Mouse (Mus musculus): ENCODE data around the gene Dusp27. TPM values are rescaled to one million over a fixed set of nuclear protein-coding genes. Genes with fewer than 3 reads are reported as not detected.
"Not testable (repeated sequence)": the region's sequence is repeated elsewhere in the genome, so short reads cannot be mapped to it uniquely, and the experiment has no call there.

Dusp27 gene
- total RNA-seq, 2 experiments from 2014 or later = 0.23 to 0.58 TPM

DNA sequence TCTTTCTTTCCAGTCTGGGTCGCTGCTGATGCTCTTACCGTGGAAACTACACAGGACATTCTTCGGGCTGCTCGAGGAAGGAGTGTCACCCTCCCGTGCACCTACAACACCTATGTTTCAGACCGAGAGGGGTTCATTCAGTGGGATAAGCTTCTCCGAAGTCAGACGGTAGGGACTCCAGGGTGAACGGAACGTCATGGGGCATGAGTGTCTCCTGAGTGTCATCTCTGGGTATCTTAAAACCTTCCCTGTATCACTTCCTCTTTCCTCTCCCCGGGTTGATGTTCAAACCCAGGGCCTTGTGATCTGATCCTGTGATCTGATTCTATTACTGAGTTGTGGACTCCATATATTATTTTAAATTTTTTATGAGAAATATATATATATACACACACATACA is 18.9 kb upstream of the Dusp27 start:
- no peak for DNase-seq (ENCODE audit: low spot score in 2 of 2)

DNA sequence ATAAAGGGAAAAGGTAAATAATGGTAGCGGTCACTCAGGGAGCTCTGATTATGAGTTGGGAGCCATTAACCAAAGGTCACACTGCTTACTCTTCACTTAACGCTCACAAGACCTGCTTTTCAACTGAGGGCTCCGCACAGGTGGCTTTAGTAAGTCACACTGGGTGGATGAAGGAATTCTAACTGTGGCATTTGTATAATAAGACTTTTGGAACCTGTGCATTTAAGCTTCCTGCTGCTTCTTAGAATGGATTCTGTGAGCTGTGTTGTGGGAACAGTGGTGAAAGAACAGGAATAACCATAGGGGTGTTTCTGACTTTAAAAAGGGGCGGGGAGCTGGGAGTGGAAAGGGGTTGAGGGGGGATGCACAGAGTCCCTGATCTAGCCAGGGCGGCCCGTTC is 14.6 kb upstream of the Dusp27 start:
- no peak for DNase-seq (ENCODE audit: low spot score in 2 of 2)

DNA sequence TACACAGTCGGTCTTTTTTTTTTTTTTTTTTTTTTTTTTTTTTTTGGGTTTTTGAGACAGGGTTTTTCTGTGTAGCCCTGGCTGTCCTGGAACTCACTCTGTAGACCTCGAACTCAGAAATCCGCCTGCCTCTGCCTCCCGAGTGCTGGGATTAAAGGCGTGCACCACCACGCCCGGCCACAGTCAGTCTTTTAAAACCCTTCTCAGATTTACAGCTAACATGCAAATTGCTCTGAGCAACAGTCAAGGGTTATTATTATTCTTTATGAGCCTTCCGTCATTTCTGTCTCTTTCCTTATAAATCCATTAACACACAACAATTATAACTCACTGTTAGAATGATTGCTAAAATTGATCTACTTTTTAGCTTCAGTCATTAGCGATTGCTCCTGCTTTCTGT is 14.1 kb upstream of the Dusp27 start:
- not testable (repeated sequence) for DNase-seq (ENCODE audit: low spot score in 2 of 2)

DNA sequence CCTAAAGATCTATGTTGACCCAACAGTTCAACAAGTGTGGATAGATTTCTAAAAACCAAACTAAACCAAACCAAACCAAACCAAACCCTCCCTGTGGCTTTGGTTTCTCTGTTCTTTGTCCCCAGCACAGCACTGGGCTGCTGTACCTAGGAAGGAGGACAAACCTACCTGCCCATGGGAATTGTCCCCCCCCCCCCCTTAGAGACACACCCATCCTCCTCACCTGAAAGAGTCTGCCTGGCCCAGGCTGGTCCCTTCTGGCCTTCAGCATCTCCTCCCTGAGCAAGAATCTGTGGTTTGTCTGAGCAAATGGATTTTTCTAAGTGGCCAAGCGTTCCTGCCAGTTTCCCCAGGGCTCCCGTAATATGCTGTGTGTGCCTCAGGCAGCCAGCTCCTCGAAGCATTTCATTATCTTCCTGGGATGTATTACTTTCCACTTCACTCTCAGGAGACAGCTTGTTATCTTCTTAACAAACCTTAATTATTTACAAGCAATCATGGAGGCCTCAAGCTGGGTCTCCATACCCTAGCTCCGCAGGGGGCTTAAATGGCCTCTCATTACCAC is 12.0 kb upstream of the Dusp27 start:
- DNase-seq (ENCODE audit: low spot score in 2 of 2) = no peak

DNA sequence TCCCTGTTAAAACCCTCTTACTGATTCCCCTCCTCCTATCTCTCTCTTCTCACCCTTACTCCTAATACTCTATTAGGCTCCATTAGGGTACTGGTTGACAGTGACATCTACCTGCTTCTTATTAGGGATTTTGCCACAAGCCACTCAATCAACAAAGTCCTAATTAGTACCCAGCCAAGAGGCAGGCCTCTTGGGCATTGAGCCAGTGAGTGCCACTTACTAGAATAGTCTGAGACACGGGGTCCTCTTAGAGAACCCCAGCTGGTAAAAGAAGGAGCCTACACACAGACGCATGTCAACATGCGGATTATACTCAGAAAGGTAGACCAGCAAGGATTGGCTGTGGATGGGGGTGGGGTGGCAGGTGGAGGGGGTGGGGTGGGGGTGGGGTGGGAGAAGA is 11.4 kb upstream of the Dusp27 start:
- no peak for DNase-seq (ENCODE audit: low spot score in 2 of 2)

DNA sequence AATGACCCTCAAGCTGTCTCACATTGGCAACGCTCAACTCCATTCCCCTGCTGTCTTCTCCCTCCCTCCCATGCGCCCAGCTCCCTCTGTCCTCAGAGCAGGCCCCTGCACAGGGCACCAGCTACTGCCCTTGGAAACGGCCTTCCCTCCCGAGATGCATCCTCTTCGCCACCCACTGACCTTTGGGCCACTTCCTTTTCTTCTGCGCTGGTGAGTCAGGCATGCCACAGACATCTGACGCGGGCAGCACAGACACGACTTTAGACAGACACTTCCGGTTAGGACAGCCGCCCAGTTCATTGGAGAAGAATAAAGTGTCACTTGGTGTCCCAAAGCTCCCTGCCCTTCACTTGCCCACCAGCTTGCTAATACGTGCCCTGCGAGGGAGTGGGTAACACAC is 10.4 kb upstream of the Dusp27 start:
- no peak for DNase-seq (ENCODE audit: low spot score in 2 of 2)

DNA sequence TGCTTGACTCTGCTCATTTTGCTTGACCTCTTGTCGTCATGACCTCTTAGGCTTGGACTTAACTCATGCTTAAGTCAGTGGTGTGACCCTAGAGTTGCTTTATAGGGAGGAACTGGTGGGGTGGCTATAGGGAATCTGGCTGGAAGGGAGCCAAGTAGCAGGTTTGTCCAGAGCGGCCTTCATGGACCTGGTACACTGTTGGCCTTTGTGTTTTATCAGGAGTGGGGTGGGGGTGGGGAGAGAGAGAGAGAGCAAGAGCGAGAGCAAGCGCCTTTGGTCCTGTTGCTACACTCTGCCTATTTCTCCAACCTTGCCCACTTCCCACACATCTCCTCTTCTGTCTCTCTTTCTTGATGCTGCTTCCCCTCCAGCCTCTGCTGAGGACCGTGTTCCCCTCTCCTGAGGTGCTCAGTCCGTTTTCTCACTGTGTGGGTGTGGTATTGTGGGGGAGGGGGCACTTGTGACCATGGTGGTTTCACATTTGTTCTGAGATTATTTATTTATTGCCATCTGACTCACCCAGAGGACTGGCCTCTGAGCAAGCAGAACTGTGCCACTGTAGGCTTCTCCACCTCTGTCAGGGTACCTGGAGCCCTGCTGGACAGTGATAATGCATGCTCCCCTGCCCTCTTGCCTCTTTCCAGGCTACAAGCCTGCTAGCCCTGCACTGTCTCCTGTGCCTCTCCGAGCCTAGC is 9.7 kb upstream of the Dusp27 start:
- no peak for DNase-seq (ENCODE audit: low spot score in 2 of 2)

DNA sequence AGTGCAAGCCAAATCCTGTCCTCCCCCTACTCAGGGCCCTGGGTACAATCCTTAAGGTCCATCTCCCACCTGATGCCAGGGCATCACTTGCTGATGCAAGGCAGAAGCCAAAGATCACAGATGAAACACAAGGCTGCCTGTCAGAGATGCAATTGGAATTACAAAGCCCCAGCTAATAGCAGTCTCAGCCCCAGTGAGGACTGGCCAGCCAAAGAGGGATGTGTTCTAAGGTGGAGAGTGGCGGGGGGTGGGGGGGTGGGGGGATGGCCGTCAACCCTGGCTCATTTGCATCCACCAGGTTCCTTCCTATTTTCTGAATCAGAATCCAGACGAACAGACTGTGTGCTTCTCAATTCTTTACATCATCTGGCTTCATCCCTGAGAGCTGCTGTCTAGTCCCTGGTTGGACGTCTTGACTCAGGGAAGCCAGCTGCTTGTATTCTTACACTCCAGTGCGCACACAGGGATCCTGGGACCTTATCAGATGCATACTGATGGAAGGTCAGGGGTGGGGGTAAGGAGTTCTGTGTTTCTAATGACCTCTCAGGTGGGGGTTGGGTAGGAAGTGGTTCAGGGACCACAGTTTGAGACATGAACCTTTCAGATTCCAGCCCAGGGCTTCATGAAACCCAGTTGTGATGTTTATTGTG is 7.5 kb upstream of the Dusp27 start:
- no peak for DNase-seq (ENCODE audit: low spot score in 2 of 2)

DNA sequence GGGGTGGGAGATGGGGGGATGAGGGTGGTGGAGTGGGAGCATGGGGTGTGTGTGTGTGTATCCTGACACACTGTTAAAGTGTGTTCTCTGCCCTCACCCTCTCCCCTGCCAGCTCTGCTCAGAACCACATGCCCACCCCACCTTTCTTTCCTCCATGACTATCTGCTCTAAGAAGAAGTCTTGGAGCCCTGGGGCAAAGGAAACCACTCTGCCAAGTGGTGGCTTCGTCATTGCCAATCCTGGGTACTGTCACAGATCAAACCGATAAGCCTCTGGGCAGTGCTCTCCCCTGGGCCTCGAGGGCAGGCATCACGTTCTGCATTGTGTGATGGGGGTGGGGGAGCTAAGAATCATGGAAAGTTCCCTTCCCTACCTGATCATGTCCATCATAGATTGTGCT is 4.6 kb upstream of the Dusp27 start:
- no peak for DNase-seq (ENCODE audit: low spot score in 2 of 2)

DNA sequence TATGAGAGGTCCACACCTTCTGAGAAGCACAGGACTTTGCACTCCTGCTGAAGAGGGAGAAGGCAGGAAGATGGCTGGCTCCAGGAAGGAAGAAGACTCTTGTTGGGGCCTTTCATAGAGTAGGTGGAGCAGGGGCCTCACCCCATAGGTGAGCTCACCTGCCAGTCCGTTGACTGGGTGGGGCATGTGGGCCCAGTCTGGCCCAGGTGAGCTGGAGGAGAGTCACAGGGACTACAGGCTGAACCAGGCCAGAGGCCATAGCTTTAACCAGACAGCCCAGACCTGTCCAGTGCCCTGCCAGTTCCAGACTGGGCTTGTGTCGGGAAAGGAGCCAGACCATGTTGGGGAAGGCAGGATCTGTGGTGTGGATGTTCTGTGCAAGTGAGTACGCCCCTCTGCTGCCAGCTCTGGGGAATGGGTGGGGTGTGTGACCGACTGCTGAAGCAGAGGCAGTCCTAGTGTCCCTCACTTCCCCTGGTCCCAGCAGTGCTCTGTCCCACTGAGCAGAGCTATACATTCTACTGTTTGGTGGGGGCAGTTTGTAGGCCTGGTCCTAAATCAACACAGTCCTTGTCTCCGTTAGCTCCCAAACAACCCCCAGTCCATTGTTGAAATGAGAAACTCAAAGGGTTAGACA is 2.6 kb upstream of the Dusp27 start, which contains the start of gene Gpa33:
Gene Gpa33 (plus strand): TSS at position 15 of the 637 bp plus-strand sequence.
- DNase-seq (ENCODE audit: low spot score in 2 of 2) = no peak

DNA sequence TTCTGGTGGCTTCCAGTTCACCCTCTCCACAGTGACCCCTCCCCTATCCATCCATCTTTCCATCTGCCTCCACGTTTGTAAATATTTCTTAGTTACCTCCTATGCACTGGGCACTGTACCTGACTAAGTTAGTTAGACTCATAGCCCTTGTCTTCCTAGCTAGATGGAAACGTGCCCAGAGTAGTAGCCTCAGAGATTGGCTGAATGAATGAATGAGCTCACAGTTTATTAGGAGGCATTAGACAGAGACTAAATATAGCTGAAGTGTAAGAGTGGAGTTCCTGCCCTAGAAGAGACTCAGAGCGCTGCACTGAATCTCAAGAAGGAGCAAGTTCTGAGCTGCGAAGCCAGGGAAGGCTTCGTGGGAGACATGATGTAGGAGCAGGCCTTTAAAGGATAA is 829 bp upstream of the Dusp27 start:
- DNase-seq (ENCODE audit: low spot score in 2 of 2) = no peak

DNA sequence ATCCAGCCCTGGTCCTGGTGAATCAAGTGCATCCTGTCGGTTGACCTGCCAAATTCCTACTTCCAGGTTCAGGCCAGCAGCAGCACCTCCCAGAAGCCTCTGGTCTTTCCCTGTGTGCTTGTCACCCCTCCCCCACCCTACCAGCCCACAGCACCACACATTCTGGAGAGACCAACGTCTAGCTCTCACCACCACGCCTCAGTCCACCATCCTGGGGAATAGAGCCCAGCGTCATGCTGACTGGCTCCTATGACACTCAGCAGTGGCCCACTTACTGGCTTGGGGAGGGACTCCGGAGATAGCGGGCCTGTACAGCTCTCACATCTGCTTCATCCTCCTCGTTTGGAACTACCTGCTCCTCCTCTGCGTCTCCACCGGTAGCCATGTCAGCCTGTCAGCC is 927 bp downstream of the Dusp27 start:
- DNase-seq (ENCODE audit: low spot score in 2 of 2) = no peak

DNA sequence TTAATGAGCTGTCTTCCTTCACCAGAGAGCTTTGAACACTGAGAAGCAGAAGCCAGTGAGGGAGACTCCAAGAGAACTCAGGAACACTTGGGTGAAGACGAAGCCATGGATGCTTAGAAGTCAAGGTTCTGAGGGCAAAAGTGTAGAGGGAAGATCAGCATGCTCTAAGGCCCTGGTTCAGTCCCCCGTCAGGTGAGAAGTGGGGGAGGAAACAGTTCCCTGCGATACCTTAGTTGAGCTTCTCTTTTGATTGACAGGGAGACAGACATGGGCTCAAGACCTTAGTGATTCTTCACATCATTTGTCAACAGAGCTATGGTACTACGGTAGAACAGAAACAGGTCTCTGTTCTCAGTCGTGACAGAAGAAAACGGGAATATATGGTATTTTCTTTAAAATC is 1.4 kb downstream of the Dusp27 start:
- no peak for DNase-seq (ENCODE audit: low spot score in 2 of 2)

DNA sequence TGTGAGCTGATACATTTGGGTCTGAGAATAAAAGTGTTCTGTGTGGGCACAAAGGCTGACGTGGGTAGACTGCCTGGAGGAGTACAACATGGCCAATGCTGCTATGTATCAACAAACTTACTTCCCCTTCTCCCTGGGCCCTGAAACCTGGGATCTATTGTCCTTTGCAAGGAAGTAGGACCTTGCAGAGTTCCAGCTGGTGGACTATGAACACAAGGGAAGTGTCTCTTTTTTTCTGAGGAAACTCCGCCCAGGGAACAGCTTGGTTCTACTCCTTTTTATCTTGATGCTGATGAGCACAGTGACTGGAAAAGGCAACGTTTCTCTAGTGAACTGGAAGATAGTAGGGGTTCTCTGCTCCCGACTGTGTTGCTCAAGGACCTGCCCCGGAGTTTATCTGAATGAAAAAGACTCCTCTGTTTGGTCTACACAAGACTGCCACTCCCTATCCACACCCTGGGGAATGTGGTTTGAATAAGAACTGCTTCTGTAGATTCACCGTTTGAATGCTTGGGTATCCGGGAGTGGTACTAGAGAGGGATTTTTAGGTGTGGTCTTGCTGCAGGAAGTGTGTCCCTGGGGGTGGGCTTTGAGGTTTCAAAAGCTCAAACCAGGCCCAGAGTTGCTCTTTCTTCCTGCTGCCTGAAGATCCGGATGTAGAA is 2.7 kb downstream of the Dusp27 start:
- no peak for DNase-seq (ENCODE audit: low spot score in 2 of 2)

DNA sequence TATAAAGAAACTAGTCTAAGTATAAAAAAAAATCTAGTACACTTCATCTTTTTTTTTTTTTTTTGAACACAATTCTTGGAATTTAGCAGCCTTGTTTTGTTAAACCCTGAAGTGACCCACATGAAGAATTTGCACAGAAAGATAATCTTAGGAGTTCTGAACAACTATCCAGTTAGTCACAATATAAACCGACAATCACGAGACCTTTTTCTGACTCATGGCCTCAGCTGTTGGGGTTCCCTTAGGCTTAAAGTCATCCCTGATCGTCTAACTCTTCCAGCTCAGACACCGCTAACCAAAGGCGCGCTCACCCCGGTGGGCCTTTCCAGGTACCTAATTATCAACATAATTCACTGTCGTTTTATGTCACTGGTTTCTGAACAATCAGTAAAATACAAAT is 4.0 kb downstream of the Dusp27 start:
- no peak for DNase-seq (ENCODE audit: low spot score in 2 of 2)

DNA sequence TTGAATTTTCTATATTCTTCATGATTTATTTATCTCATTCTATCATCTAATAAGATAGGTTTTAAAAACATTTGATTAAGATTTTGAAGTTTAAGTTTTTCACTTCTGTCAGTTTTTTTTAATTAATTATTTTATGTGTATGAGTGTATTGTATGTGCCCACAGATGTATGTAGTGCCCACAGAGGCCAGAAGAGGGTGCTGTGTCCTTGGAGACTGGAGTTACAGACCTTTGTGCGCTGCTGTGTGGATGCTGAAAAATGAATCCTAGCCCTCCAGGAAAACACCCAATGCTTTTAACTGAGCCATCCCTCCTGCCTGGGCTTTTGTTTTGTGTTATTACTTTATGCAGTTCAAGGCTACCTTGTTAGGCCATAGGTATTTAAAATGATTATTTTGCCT is 4.7 kb downstream of the Dusp27 start:
- DNase-seq (ENCODE audit: low spot score in 2 of 2) = no peak

DNA sequence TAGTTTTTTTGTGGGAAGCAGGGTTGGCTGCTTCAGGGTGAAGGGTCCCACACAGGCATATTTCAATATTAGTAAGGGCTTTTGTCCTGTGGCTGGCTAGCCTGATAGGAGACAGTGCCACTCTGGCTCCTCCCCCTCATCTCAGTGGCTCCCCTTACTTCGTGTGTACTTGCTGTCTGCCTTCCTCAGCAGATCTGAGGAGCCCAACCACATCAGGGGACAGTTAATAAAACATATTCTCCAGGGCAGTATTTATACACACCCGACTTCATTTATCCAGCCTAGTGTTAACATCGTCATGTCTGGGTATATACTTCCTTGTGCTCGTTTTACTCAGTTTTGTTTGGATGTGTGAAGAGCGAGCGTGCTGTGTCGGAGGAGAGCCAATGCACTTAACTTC is 5.6 kb downstream of the Dusp27 start:
- DNase-seq (ENCODE audit: low spot score in 2 of 2) = no peak

DNA sequence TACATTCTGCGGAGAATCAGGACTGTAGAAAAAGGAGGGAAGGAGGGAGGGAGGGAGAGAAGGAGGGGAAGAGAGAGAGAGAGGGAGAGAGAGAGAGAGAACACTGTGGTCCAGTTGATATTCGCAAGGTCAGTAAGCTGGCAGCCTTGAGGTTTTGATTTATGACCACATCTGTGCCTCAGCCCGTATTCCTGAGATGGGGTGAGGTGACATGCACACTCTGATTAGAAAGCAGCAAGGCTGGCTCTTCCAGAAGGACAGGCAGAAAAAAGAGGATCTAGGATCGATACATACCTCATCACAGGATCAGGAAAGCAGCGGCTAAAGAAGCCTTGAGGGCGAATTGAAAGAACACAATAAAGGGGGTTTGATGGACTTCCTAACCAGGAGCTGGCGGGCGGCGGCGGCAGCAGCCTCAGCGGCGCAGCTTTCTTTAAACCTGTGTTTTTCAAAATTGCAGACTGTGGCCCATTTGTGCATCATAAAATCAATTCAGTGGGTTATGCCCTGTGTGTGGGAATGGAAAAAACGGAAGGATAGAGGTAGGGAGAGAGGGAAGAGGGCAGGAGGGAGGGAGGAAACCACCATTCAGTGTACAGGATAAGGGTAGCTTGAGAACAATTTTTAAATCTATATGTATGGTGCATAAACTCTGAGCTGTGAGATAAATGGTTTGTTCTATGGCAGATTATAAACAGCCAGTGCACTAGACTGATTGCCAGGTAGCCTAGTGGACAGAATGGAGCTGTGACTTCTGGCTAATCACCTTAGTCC is 9.7 kb downstream of the Dusp27 start:
- DNase-seq (ENCODE audit: low spot score in 2 of 2) = no peak

DNA sequence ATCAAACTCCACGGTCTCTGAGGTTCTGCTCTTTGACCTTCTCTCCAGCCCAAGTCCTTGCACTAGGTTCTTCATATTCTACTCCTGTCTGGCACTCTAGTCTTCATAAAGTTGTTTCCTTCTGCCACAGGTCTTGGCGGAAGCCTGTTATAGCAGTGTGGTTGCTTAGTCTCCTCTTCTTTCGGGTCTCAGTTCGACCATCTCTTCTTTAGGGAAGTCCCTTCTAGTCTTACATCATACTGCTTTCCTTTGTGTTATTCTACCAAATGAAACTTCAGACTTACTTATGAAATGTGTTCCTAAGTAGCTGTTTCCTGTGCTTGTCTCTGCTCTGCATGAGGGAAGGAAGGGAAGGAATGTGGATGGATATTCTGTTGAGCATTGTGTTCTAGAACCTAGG is 12.0 kb downstream of the Dusp27 start:
- DNase-seq (ENCODE audit: low spot score in 2 of 2) = no peak

DNA sequence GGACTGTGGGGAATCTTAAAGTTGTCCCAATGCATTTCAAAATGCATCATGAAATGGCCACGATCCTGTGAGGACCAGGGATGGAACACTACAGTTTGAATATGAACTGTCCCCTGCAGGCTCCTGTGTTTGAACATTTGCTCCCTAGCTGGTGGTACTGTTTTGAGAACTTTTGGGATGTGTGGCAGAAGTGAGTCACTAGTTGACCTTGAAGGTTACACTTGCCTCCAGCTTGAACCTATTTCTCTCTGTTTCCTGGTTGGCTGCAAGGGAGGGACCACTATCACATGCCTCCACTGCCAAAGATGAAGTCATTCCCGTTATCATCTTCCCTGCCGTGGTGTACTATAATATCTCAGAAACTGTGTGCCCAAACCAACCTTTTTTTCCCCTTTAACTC is 12.7 kb downstream of the Dusp27 start:
- no peak for DNase-seq (ENCODE audit: low spot score in 2 of 2)

DNA sequence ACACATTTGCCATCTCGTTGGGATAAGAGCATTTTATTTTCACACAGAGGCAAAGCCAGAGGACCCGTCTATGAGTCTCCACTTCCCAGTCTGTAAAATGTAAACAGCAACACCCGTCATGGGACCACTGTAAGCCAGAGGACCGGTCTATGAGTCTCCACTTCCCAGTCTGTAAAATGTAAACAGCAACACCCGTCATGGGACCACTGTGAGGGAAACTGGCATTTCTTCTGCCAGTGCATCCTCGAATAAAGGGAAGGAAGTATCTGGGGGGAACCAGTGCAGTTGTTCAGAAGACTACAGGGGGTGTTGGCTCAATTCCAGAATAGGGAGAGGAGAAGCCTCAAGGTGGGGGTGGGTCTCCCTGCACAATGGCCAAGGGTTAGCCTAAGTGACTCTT is 22.3 kb downstream of the Dusp27 start:
- DNase-seq (ENCODE audit: low spot score in 2 of 2) = no peak
